In the genomic region with DNA sequence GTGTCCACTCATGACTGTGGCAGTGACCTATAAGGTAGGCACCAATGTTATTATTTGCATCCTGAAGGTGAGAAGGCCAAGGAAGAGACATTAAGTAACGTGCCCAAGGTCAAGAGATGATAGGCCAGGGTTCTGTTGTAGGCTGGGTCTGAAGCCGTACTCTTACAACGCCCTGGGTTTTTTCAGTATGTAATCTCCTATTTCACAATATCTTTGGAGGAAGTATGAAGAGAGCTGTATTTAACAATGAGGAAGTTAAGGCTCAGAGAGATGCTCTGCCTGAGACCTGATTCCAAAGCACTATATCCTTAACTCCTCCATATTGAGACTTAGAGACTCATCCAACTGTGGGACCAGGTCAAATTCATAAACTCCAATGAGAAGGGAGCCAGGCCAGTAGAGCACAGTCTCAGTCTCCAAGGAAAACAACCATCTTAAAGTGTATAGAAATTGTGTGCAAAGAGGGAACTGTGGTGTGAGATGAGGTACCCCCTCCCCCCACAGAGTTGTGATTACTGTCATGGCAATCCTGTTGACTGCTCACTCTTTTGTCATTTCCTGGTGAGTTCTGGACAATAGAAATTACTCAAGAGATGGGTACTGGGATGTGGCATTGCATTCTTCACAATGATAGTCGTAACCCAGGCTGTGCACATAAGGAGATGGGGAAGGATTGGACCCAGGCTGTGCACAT, we compare ENCODE assay signal across 22 mouse cellular contexts. TPM values are rescaled to one million over a fixed set of nuclear protein-coding genes. Genes with fewer than 3 reads are reported as not detected.
A peak's percentile ranks its signal among the peaks of the same experiment; 100 is the strongest.
DNase-seq lines count a peak whose midpoint lies in the region; ATAC-seq and TF ChIP-seq lines count a peak whose summit lies in the region.
"Had no signal": no experiment of that assay in that cellular context is flagged by ENCODE, and none has a peak within 500 bp of the region (broad histone marks: within the 10 kb centered on the region; RNA-seq: fewer than 3 reads in every experiment).

No protein-coding gene starts in this region.

- no peaks in the 10 kb centered on the region for H3K9me3 ChIP-seq in liver, postnatal 0 days (ENCODE audit: low read length)
- no peaks in the 10 kb centered on the region for H3K9me3 ChIP-seq in liver, embryonic 12.5 days (replicated peaks)
- H3K9me3 ChIP-seq in midbrain, embryonic 11.5 days (ENCODE audit: control insufficient read depth, low read length): no peaks in the 10 kb centered on the region
- H3K9me3 ChIP-seq: forebrain, embryonic 12.5 days; G1E; hindbrain, embryonic 15.5 days; midbrain, embryonic 10.5 days; neural tube, embryonic 15.5 days had no signal

- H3K4me2 ChIP-seq in liver, postnatal 0 days (ENCODE audit: low read depth, low read length): no peak overlapping the region
- H3K4me2 ChIP-seq in liver, embryonic 12.5 days: no peak overlapping the region
- H3K4me2 ChIP-seq in midbrain, embryonic 11.5 days: no peak overlapping the region
- H3K4me2 ChIP-seq: forebrain, embryonic 12.5 days; heart, embryonic 11.5 days; hindbrain, embryonic 15.5 days; lung, embryonic 14.5 days; neural tube, embryonic 15.5 days had no signal

- no peak overlapping the region for H3K9ac ChIP-seq in liver, postnatal 0 days (replicated peaks)
- no peak overlapping the region for H3K9ac ChIP-seq in liver, embryonic 12.5 days
- H3K9ac ChIP-seq in midbrain, embryonic 11.5 days (ENCODE audit: low read length): no peak overlapping the region
- H3K9ac ChIP-seq: forebrain, embryonic 12.5 days; hindbrain, embryonic 15.5 days; lung, embryonic 14.5 days; neural tube, embryonic 15.5 days had no signal

- peaks cover 19% of the 10 kb centered on the region for H3K4me1 ChIP-seq in liver, postnatal 0 days (ENCODE audit: insufficient read depth)
- peaks cover 41% of the 10 kb centered on the region for H3K4me1 ChIP-seq in liver, embryonic 12.5 days
- H3K4me1 ChIP-seq in midbrain, embryonic 11.5 days (ENCODE audit: control insufficient read depth, insufficient read depth, low read length): no peaks in the 10 kb centered on the region

- TF ChIP-seq CTCF in liver, postnatal 0 days (IDR thresholded peaks at IDR 0.05; ENCODE audit: low read depth): no peak

- no peak for DNase-seq in liver, postnatal 0 days
- DNase-seq in B cell, adult 2 months: peak; percentile 49 to 51
- DNase-seq in monocyte, adult 2 months (ENCODE audit: low read depth in 1 of 2, low spot score in 2 of 2): peak; percentile 44 to 57
- no peak for DNase-seq in midbrain, embryonic 11.5 days (ENCODE audit: low spot score, missing footprints)
- DNase-seq: adrenal gland, adult 8-10 months; cerebellum, adult 9-11 months; gastrocnemius, postnatal 25 days; heart, postnatal 14 days; kidney, adult 18-20 months; kidney, postnatal 10 days; lung, embryonic 14.5 days had no signal

- 48% methylated on average over 4 of the region's 4 CpGs for WGBS in liver, postnatal 0 days (ENCODE audit: insufficient replicate concordance)
- 42% methylated on average over 4 of the region's 4 CpGs for WGBS in liver, embryonic 12.5 days (ENCODE audit: insufficient replicate concordance)
- WGBS in midbrain, embryonic 11.5 days: 90% methylated on average over 4 of the region's 4 CpGs

- H3K27me3 ChIP-seq in liver, postnatal 0 days (ENCODE audit: insufficient read depth, low read length): no peaks in the 10 kb centered on the region
- no peaks in the 10 kb centered on the region for H3K27me3 ChIP-seq in liver, embryonic 12.5 days (replicated peaks)
- H3K27me3 ChIP-seq in midbrain, embryonic 11.5 days (ENCODE audit: control insufficient read depth, insufficient read depth, low read length): no peaks in the 10 kb centered on the region
- H3K27me3 ChIP-seq: forebrain, embryonic 12.5 days; hindbrain, embryonic 15.5 days; neural tube, embryonic 15.5 days had no signal

- no peaks in the 10 kb centered on the region for H3K36me3 ChIP-seq in liver, postnatal 0 days (replicated peaks; ENCODE audit: insufficient read depth, low read length)
- H3K36me3 ChIP-seq in liver, embryonic 12.5 days: no peaks in the 10 kb centered on the region
- H3K36me3 ChIP-seq in midbrain, embryonic 11.5 days (ENCODE audit: control insufficient read depth, insufficient read depth, low read length): no peaks in the 10 kb centered on the region
- H3K36me3 ChIP-seq: forebrain, embryonic 12.5 days; G1E; hindbrain, embryonic 15.5 days; midbrain, embryonic 10.5 days; neural tube, embryonic 15.5 days had no signal

- H3K27ac ChIP-seq in liver, postnatal 0 days (ENCODE audit: low read depth): peak overlapping the region; percentile 50; the same call in 1 of the 2 replicates
- H3K27ac ChIP-seq in liver, embryonic 12.5 days: no peak overlapping the region
- H3K27ac ChIP-seq in midbrain, embryonic 11.5 days (ENCODE audit: low read depth, low read length): no peak overlapping the region
- H3K27ac ChIP-seq: forebrain, embryonic 12.5 days; hindbrain, embryonic 15.5 days; midbrain, embryonic 10.5 days; neural tube, embryonic 15.5 days had no signal

- no peak overlapping the region for H3K4me3 ChIP-seq in liver, postnatal 0 days (ENCODE audit: low read depth, low read length)
- H3K4me3 ChIP-seq in liver, embryonic 12.5 days: no peak overlapping the region
- no peak overlapping the region for H3K4me3 ChIP-seq in midbrain, embryonic 11.5 days (ENCODE audit: low read depth, low read length)
- H3K4me3 ChIP-seq: forebrain, embryonic 12.5 days; hindbrain, embryonic 15.5 days; midbrain, embryonic 10.5 days; myocyte; neural tube, embryonic 15.5 days had no signal

- no peak for TF ChIP-seq EP300 in liver, postnatal 0 days (IDR thresholded peaks at IDR 0.05; ENCODE audit: low read depth)

- peak; percentile 70 for ATAC-seq in liver, postnatal 0 days
- no peak for ATAC-seq in liver, embryonic 12.5 days
- ATAC-seq in granulocyte monocyte progenitor cell, adult 5-6 weeks (replicated peaks; ENCODE audit: poor library complexity, severe bottlenecking): peak; percentile 84
- no peak for ATAC-seq in midbrain, embryonic 11.5 days (ENCODE audit: low FRiP score)
- no peak for ATAC-seq in megakaryocyte-erythroid progenitor cell, adult 5-6 weeks (replicated peaks; ENCODE audit: low FRiP score, low TSS enrichment, poor library complexity, severe bottlenecking)
- ATAC-seq in CD4-positive, CD25-positive, alpha-beta regulatory T cell, adult 4 months: no peak

RNA-seq across cellular contexts. Expression of gene Abtb2, which starts 39.8 kb away (rescaled TPM):
- polyA plus RNA-seq in liver, postnatal 0 days (2015; fragmentation: Nextera tagmentation; extraction: Ambion mirVana): 1.8 and 2.1 TPM in 2 replicates
- 4.1 and 4.5 TPM in 2 replicates for polyA plus RNA-seq in liver, embryonic 12.5 days (2016; fragmentation: Nextera tagmentation; extraction: Ambion mirVana)
- total RNA-seq in granulocyte monocyte progenitor cell, adult 5-6 weeks (2014; fragmentation: Nextera tagmentation): 0.32 TPM in 1 of 2 replicates, not detected in the other
- total RNA-seq in granulocyte monocyte progenitor cell, adult 5-6 weeks (2017): 0.30 and 0.41 TPM in 2 replicates
- 9.6 and 12.1 TPM in 2 replicates for polyA plus RNA-seq in midbrain, embryonic 11.5 days (2014; fragmentation: Nextera tagmentation; extraction: Ambion mirVana)
- total RNA-seq in megakaryocyte-erythroid progenitor cell, adult 5-6 weeks (2014; fragmentation: Nextera tagmentation): 0.57 and 1.4 TPM in 2 replicates
- total RNA-seq in megakaryocyte-erythroid progenitor cell, adult 5-6 weeks (2017): 0.42 and 0.99 TPM in 2 replicates
- 1 to 10 TPM; 6.1 to 9.8 TPM for polyA plus RNA-seq in CD4-positive, CD25-positive, alpha-beta regulatory T cell, adult 4 months (2017; shearing (Covaris generic))
- polyA plus RNA-seq: G1E had no signal

Comparison
In these comparisons a context has a peak if more than half of its experiments do, and no peak if none do; other contexts are left out.
1. ATAC-seq: peak in liver, postnatal 0 days (single experiment) and granulocyte monocyte progenitor cell, adult 5-6 weeks (single experiment); none in liver, embryonic 12.5 days (single experiment), midbrain, embryonic 11.5 days (single experiment), megakaryocyte-erythroid progenitor cell, adult 5-6 weeks (single experiment) and CD4-positive, CD25-positive, alpha-beta regulatory T cell, adult 4 months (single experiment).
2. DNase-seq: peak in B cell, adult 2 months (2 of 2) and monocyte, adult 2 months (2 of 2); none in liver, postnatal 0 days (single experiment) and midbrain, embryonic 11.5 days (single experiment).